Mouse (Mus musculus) spleen, adult 2 months (tissue): ENCODE measurements around the gene Zfp830.

Experiments used
- CTCF ChIP-seq: fragments of 200-500 bp; IDR thresholded peaks from 2 replicates; pipeline ENCODE4 v1.5.1; 2011; ENCODE audit warnings: mild to moderate bottlenecking, inconsistent platforms; ENCODE audit not compliant: insufficient read depth, insufficient read length, insufficient replicate concordance; ENCODE audit errors: extremely low read depth
- POLR2A ChIP-seq: fragments of 200-500 bp; IDR thresholded peaks from 2 replicates; pipeline ENCODE4 v1.6.1; 2011; ENCODE audit warnings: low read depth, low read length, inconsistent platforms

GRCm38 (mm10) chr11:82764438-82764924, 336 bp downstream of the Zfp830 start:
- TF ChIP-seq POLR2A (no peak), CTCF (no peak)
